Mouse (Mus musculus) kidney, embryonic 14.5 days (tissue): ENCODE results near the gene Epc2. TPM values are rescaled to one million over a fixed set of nuclear protein-coding genes. Genes with fewer than 3 reads are reported as not detected.

Source experiments
- ATAC-seq: fragments of 200-750 bp; cut with Nextera tagmentation; 2 replicates; pipeline ENCODE4 v1.8.0; 2017; ENCODE audit warnings: moderate number of reproducible peaks, mild to moderate bottlenecking, moderate TSS enrichment, moderate library complexity; ENCODE audit not compliant: low FRiP score, low TSS enrichment
- H3K27ac ChIP-seq: fragments of 300-500 bp; sonication (generic); 2 replicates; pipeline ENCODE4 v1.5.1; 2014; ENCODE audit warnings: low read depth, mild to moderate bottlenecking, low read length, moderate library complexity, mixed read lengths
- H3K27me3 ChIP-seq: fragments of 300-500 bp; sonication (generic); 2 replicates; pipeline ENCODE4 v1.6.1; 2014; ENCODE audit warnings: mild to moderate bottlenecking, low read length; ENCODE audit not compliant: control insufficient read depth, insufficient read depth
- H3K36me3 ChIP-seq: fragments of 300-500 bp; sonication (generic); 2 replicates; pipeline ENCODE4 v1.6.1; 2014; ENCODE audit warnings: low read length, mixed read lengths; ENCODE audit not compliant: control insufficient read depth, insufficient read depth
- H3K4me1 ChIP-seq: fragments of 300-500 bp; sonication (generic); 2 replicates; pipeline ENCODE4 v1.6.1; 2014; ENCODE audit warnings: low read length, mixed read lengths; ENCODE audit not compliant: control insufficient read depth, insufficient read depth
- H3K4me2 ChIP-seq: fragments of 300-500 bp; sonication (generic); replicated peaks from 2 replicates; pipeline ENCODE4 v1.6.1; 2014; ENCODE audit warnings: low read depth, mild to moderate bottlenecking, low read length
- H3K4me3 ChIP-seq: fragments of 300-500 bp; sonication (generic); 2 replicates; pipeline ENCODE4 v1.5.1; 2014; ENCODE audit warnings: mild to moderate bottlenecking, low read length
- H3K9ac ChIP-seq: fragments of 300-500 bp; sonication (generic); 2 replicates; pipeline ENCODE4 v1.6.1; 2014; ENCODE audit warnings: low read depth, mild to moderate bottlenecking, low read length, moderate library complexity
- H3K9me3 ChIP-seq: fragments of 300-500 bp; sonication (generic); 2 replicates; pipeline ENCODE4 v1.6.1; 2016; ENCODE audit warnings: low read length; ENCODE audit not compliant: control insufficient read depth
- WGBS: fragments of 180-500 bp; shearing (Covaris S2); extraction: QIAGEN DNeasy Blood & Tissue Kit; methylation state at CpG from one replicate; pipeline ENCODE4 v1.1.7; 2014; 5-methylcytosine and 5-hydroxymethylcytosine counted together
- polyA plus RNA-seq: library from polyadenylated mRNA; unstranded; fragments of >200 nt; fragmentation: Nextera tagmentation; extraction: Ambion mirVana; gene quantifications from 2 replicates; pipeline ENCODE4 v1.2.1, GENCODE M21; 2014

Gene Epc2
- polyA plus RNA-seq, 1 experiment from 2014 or later, result 12.8 TPM

- Histone ChIP-seq H3K4me3 (no peak overlapping the region), H3K36me3 (peaks cover 21% of the 10 kb centered on the region; the same call in 1 of the 2 replicates), H3K27ac (no peak overlapping the region), H3K4me1 (no peaks in the 10 kb centered on the region), H3K4me2 (no peak overlapping the region), H3K9ac (no peak overlapping the region), H3K27me3 (no peaks in the 10 kb centered on the region), H3K9me3 (no peaks in the 10 kb centered on the region)
- no peak for ATAC-seq
- WGBS, result 90% methylated on average over 2 of the region's 2 CpGs
Measured at GRCm38 (mm10) chr2:49539745-49540144, 88.5 kb downstream of the Epc2 start.

- H3K4me2 ChIP-seq, result no peak overlapping the region
- no peak for ATAC-seq
- no peaks in the 10 kb centered on the region for H3K27me3 ChIP-seq
- peaks cover 47% of the 10 kb centered on the region for H3K36me3 ChIP-seq
- no peaks in the 10 kb centered on the region for H3K4me1 ChIP-seq
- no peak overlapping the region for H3K9ac ChIP-seq
- no peak overlapping the region for H3K27ac ChIP-seq
- H3K4me3 ChIP-seq, result no peak overlapping the region
- WGBS, result 33% methylated on average over 5 of the region's 5 CpGs
- H3K9me3 ChIP-seq, result no peaks in the 10 kb centered on the region
Measured at GRCm38 (mm10) chr2:49547813-49548212, 96.5 kb downstream of the Epc2 start.

- H3K4me1 ChIP-seq, result no peaks in the 10 kb centered on the region
- H3K27ac ChIP-seq, result no peak overlapping the region
- H3K9me3 ChIP-seq, result no peaks in the 10 kb centered on the region
- H3K4me3 ChIP-seq, result no peak overlapping the region
- no peaks in the 10 kb centered on the region for H3K27me3 ChIP-seq
- H3K36me3 ChIP-seq, result peaks cover 54% of the 10 kb centered on the region
- no peak overlapping the region for H3K4me2 ChIP-seq
- ATAC-seq, result no peak
- 93% methylated on average over 5 of the region's 5 CpGs for WGBS
- H3K9ac ChIP-seq, result no peak overlapping the region
Measured at GRCm38 (mm10) chr2:49548492-49548891, 97.2 kb downstream of the Epc2 start.

- ATAC-seq, result no peak
- peaks cover 30% of the 10 kb centered on the region for H3K36me3 ChIP-seq
- WGBS, result 93% methylated on average over 2 of the region's 2 CpGs
Measured at GRCm38 (mm10) chr2:49553096-49553495, 101.8 kb downstream of the Epc2 start.

GRCm38 (mm10) chr2:49557339-49557738 is 106.1 kb downstream of the Epc2 start:
- Histone ChIP-seq H3K4me3 (no peak overlapping the region), H3K27ac (no peak overlapping the region), H3K9ac (no peak overlapping the region), H3K4me1 (no peaks in the 10 kb centered on the region), H3K27me3 (no peaks in the 10 kb centered on the region), H3K4me2 (no peak overlapping the region), H3K36me3 (peaks cover 9% of the 10 kb centered on the region), H3K9me3 (no peaks in the 10 kb centered on the region; the same call in 1 of the 2 replicates)
- WGBS, result 88% methylated on average over 4 of the region's 4 CpGs
- no peak for ATAC-seq

More at GRCm38 (mm10) chr2:49553096-49553495, 101.8 kb downstream of the Epc2 start:
- Histone ChIP-seq H3K27ac (no peak overlapping the region), H3K9me3 (no peaks in the 10 kb centered on the region), H3K4me2 (no peak overlapping the region), H3K9ac (no peak overlapping the region), H3K4me3 (no peak overlapping the region), H3K4me1 (no peaks in the 10 kb centered on the region), H3K27me3 (no peaks in the 10 kb centered on the region)

GRCm38 (mm10) chr2:49558361-49558760 is 107.1 kb downstream of the Epc2 start:
- no peak overlapping the region for H3K27ac ChIP-seq
- peaks cover 1% of the 10 kb centered on the region for H3K36me3 ChIP-seq
- H3K4me1 ChIP-seq, result no peaks in the 10 kb centered on the region
- no peak overlapping the region for H3K4me3 ChIP-seq
- no peaks in the 10 kb centered on the region; the same call in 1 of the 2 replicates for H3K9me3 ChIP-seq
- WGBS, result 92% methylated on average over 3 of the region's 3 CpGs
- no peaks in the 10 kb centered on the region for H3K27me3 ChIP-seq
- ATAC-seq, result no peak
- no peak overlapping the region for H3K9ac ChIP-seq
- no peak overlapping the region for H3K4me2 ChIP-seq

GRCm38 (mm10) chr2:49562688-49563350 is 111.5 kb downstream of the Epc2 start:
- Histone ChIP-seq H3K27me3 (no peaks in the 10 kb centered on the region), H3K4me2 (no peak overlapping the region), H3K27ac (no peak overlapping the region), H3K9ac (no peak overlapping the region), H3K36me3 (no peaks in the 10 kb centered on the region; the same call in 1 of the 2 replicates), H3K9me3 (no peaks in the 10 kb centered on the region; the same call in 1 of the 2 replicates), H3K4me3 (no peak overlapping the region), H3K4me1 (no peaks in the 10 kb centered on the region)
- ATAC-seq, result no peak
- WGBS, result 87% methylated on average over 10 of the region's 10 CpGs

- WGBS, result 68% methylated on average over 16 of the region's 16 CpGs
- H3K4me2 ChIP-seq, result no peak overlapping the region; the same call in 1 of the 2 replicates
- H3K27ac ChIP-seq, result no peak overlapping the region
Measured at GRCm38 (mm10) chr2:49569862-49570777, 118.8 kb downstream of the Epc2 start.

GRCm38 (mm10) chr2:49570778-49571101 is 119.5 kb downstream of the Epc2 start:
- WGBS, result 40% methylated on average over 6 of the region's 6 CpGs
- H3K27me3 ChIP-seq, result no peaks in the 10 kb centered on the region
- ATAC-seq, result peak; percentile 47; the same call in 1 of the 2 replicates
- no peak overlapping the region for H3K4me3 ChIP-seq
- H3K4me1 ChIP-seq, result peaks cover 13% of the 10 kb centered on the region
- H3K9me3 ChIP-seq, result no peaks in the 10 kb centered on the region
- no peaks in the 10 kb centered on the region for H3K36me3 ChIP-seq
- no peak overlapping the region; the same call in 1 of the 2 replicates for H3K4me2 ChIP-seq
- no peak overlapping the region for H3K9ac ChIP-seq
- no peak overlapping the region for H3K27ac ChIP-seq

More at GRCm38 (mm10) chr2:49569862-49570777, 118.8 kb downstream of the Epc2 start:
- Histone ChIP-seq H3K9me3 (no peaks in the 10 kb centered on the region), H3K36me3 (no peaks in the 10 kb centered on the region), H3K9ac (no peak overlapping the region), H3K27me3 (no peaks in the 10 kb centered on the region), H3K4me1 (peaks cover 13% of the 10 kb centered on the region), H3K4me3 (no peak overlapping the region)
- ATAC-seq, result no peak
